ENCODE assay signal across 24 mouse cellular contexts in genomic region chr16:23123104-23123503, GRCm38 (mm10). TPM values are rescaled to one million over a fixed set of nuclear protein-coding genes. Genes with fewer than 3 reads are reported as not detected.
A peak's percentile ranks its signal among the peaks of the same experiment; 100 is the strongest.
DNase-seq lines count a peak whose midpoint lies in the region; ATAC-seq and TF ChIP-seq lines count a peak whose summit lies in the region.
"Had no signal": no experiment of that assay in that cellular context is flagged by ENCODE, and none has a peak within 500 bp of the region (broad histone marks: within the 10 kb centered on the region; RNA-seq: fewer than 3 reads in every experiment).

No protein-coding gene starts in this region.

- peak; percentile 19 for DNase-seq in heart, adult 11 months
- no peak for DNase-seq in heart, embryonic 10.5 days (ENCODE audit: low spot score)
- no peak for DNase-seq in midbrain, postnatal 0 days (ENCODE audit: low spot score)
- DNase-seq in ZHBTc4 (ENCODE audit: low read depth, low spot score): peak; percentile 39
- DNase-seq: adrenal gland, adult 8-10 months; adrenal gland, postnatal 36 days; cerebellum, adult 18-20 months; cerebellum, adult 9-10 months; cerebellum, postnatal 14 days; gastrocnemius, postnatal 25 days; heart, adult 2 months had no signal

- no peak overlapping the region for H3K4me3 ChIP-seq in heart, embryonic 10.5 days
- no peak overlapping the region for H3K4me3 ChIP-seq in midbrain, postnatal 0 days (ENCODE audit: low read depth, low read length)
- no peak overlapping the region for H3K4me3 ChIP-seq in midbrain, embryonic 15.5 days
- H3K4me3 ChIP-seq: forebrain, embryonic 10.5 days; forebrain, embryonic 13.5 days; heart, adult 2 months; hindbrain, embryonic 12.5 days; hindbrain, embryonic 15.5 days had no signal

- no peak overlapping the region for H3K27ac ChIP-seq in heart, embryonic 10.5 days
- H3K27ac ChIP-seq in midbrain, postnatal 0 days (ENCODE audit: low read depth, low read length): no peak overlapping the region
- no peak overlapping the region for H3K27ac ChIP-seq in midbrain, embryonic 15.5 days
- H3K27ac ChIP-seq: forebrain, embryonic 10.5 days; forebrain, embryonic 13.5 days; heart, adult 2 months; hindbrain, embryonic 12.5 days; hindbrain, embryonic 15.5 days had no signal

- no peak overlapping the region for H3K4me2 ChIP-seq in midbrain, postnatal 0 days (ENCODE audit: low read depth, low read length, poor library complexity, severe bottlenecking)
- H3K4me2 ChIP-seq in midbrain, embryonic 15.5 days: no peak overlapping the region
- H3K4me2 ChIP-seq: forebrain, embryonic 13.5 days; heart, embryonic 11.5 days; hindbrain, embryonic 12.5 days; hindbrain, embryonic 15.5 days had no signal

- peak; percentile 16; the same call in 1 of the 2 replicates for TF ChIP-seq CTCF in midbrain, postnatal 0 days (IDR thresholded peaks at IDR 0.05)

- no peak overlapping the region for H3K9ac ChIP-seq in midbrain, postnatal 0 days (replicated peaks; ENCODE audit: low read length, poor library complexity, severe bottlenecking)
- no peak overlapping the region for H3K9ac ChIP-seq in midbrain, embryonic 15.5 days
- H3K9ac ChIP-seq: forebrain, embryonic 13.5 days; hindbrain, embryonic 12.5 days; hindbrain, embryonic 15.5 days had no signal

- peaks cover 9% of the 10 kb centered on the region for H3K4me1 ChIP-seq in heart, embryonic 10.5 days
- H3K4me1 ChIP-seq in midbrain, postnatal 0 days (ENCODE audit: insufficient read depth, low read length): 0 out of 2 replicates have a peak, but pooled peaks cover 4% of the 10 kb centered on the region
- H3K4me1 ChIP-seq in midbrain, embryonic 15.5 days: peaks cover 10% of the 10 kb centered on the region

- WGBS in heart, embryonic 10.5 days: 91% methylated on average over 4 of the region's 4 CpGs
- 96% methylated on average over 4 of the region's 4 CpGs for WGBS in midbrain, postnatal 0 days
- WGBS in midbrain, embryonic 15.5 days: 92% methylated on average over 4 of the region's 4 CpGs

- no peak for ATAC-seq in midbrain, postnatal 0 days (ENCODE audit: low FRiP score)
- ATAC-seq in midbrain, embryonic 15.5 days (replicated peaks): no peak
- no peak for ATAC-seq in activated CD4-positive, CD25-positive, alpha-beta regulatory T cell, adult 4 months
- ATAC-seq: CD4-positive, CD25-positive, alpha-beta regulatory T cell, adult 4 months; forebrain, embryonic 13.5 days; intestine, postnatal 0 days had no signal

- no peaks in the 10 kb centered on the region for H3K9me3 ChIP-seq in heart, embryonic 10.5 days
- H3K9me3 ChIP-seq in midbrain, postnatal 0 days (ENCODE audit: low read length): no peaks in the 10 kb centered on the region
- no peaks in the 10 kb centered on the region for H3K9me3 ChIP-seq in midbrain, embryonic 15.5 days
- H3K9me3 ChIP-seq: forebrain, embryonic 10.5 days; forebrain, embryonic 13.5 days; hindbrain, embryonic 12.5 days; hindbrain, embryonic 15.5 days had no signal

- H3K36me3 ChIP-seq in heart, embryonic 10.5 days: peaks cover 58% of the 10 kb centered on the region
- H3K36me3 ChIP-seq in midbrain, postnatal 0 days (ENCODE audit: insufficient read depth, low read length): no peaks in the 10 kb centered on the region
- peaks cover 6% of the 10 kb centered on the region; the same call in 1 of the 2 replicates for H3K36me3 ChIP-seq in midbrain, embryonic 15.5 days (replicated peaks)

- H3K27me3 ChIP-seq in heart, embryonic 10.5 days (ENCODE audit: insufficient read depth, poor library complexity, severe bottlenecking): no peaks in the 10 kb centered on the region
- no peaks in the 10 kb centered on the region for H3K27me3 ChIP-seq in midbrain, postnatal 0 days (ENCODE audit: insufficient read depth, low read length)
- H3K27me3 ChIP-seq in midbrain, embryonic 15.5 days (replicated peaks): no peaks in the 10 kb centered on the region
- H3K27me3 ChIP-seq: forebrain, embryonic 13.5 days; hindbrain, embryonic 12.5 days; hindbrain, embryonic 15.5 days had no signal

RNA-seq across cellular contexts. Expression of gene Rfc4, which starts 4.4 kb away (rescaled TPM):
- polyA plus RNA-seq in heart, embryonic 10.5 days (2016; fragmentation: Nextera tagmentation; extraction: Ambion mirVana): 134 and 158 TPM in 2 replicates
- total RNA-seq in midbrain, postnatal 0 days (2014; rRNA removed): 8.6 and 10.0 TPM in 2 replicates
- polyA plus RNA-seq in midbrain, postnatal 0 days (2015; fragmentation: Nextera tagmentation; extraction: Ambion mirVana): 20.4 and 22.6 TPM in 2 replicates
- polyA plus RNA-seq in midbrain, embryonic 15.5 days (2015; fragmentation: Nextera tagmentation; extraction: Ambion mirVana): 41.7 and 42.1 TPM in 2 replicates
- 10 to 100 TPM; 51.8 to 68.2 TPM for polyA plus RNA-seq in activated CD4-positive, CD25-positive, alpha-beta regulatory T cell, adult 4 months (2017; shearing (Covaris generic))

RNA-seq across cellular contexts. Expression of gene Eif4a2, which starts 15.9 kb away (rescaled TPM):
- polyA plus RNA-seq in heart, embryonic 10.5 days (2016; fragmentation: Nextera tagmentation; extraction: Ambion mirVana): 163 and 184 TPM in 2 replicates
- 647 and 778 TPM in 2 replicates for total RNA-seq in midbrain, postnatal 0 days (2014; rRNA removed)
- polyA plus RNA-seq in midbrain, postnatal 0 days (2015; fragmentation: Nextera tagmentation; extraction: Ambion mirVana): 291 and 295 TPM in 2 replicates
- 323 and 336 TPM in 2 replicates for polyA plus RNA-seq in midbrain, embryonic 15.5 days (2015; fragmentation: Nextera tagmentation; extraction: Ambion mirVana)
- polyA plus RNA-seq in activated CD4-positive, CD25-positive, alpha-beta regulatory T cell, adult 4 months (2017; shearing (Covaris generic)): 100 to 1,000 TPM; 399 to 481 TPM

RNA-seq across cellular contexts. Expression of gene Adipoq, which starts 23.2 kb away (rescaled TPM):
- 0.14 TPM in 1 of 2 replicates, not detected in the other for polyA plus RNA-seq in heart, embryonic 10.5 days (2016; fragmentation: Nextera tagmentation; extraction: Ambion mirVana)
- not detected in 2 replicates for total RNA-seq in midbrain, postnatal 0 days (2014; rRNA removed)
- not detected in 2 replicates for polyA plus RNA-seq in midbrain, postnatal 0 days (2015; fragmentation: Nextera tagmentation; extraction: Ambion mirVana)
- polyA plus RNA-seq in midbrain, embryonic 15.5 days (2015; fragmentation: Nextera tagmentation; extraction: Ambion mirVana): not detected in 2 replicates
- polyA plus RNA-seq in activated CD4-positive, CD25-positive, alpha-beta regulatory T cell, adult 4 months (2017; shearing (Covaris generic)): not detected
- total RNA-seq: hematopoietic stem cell, adult 5-6 weeks had no signal
- polyA plus RNA-seq: C2C12; CD4-positive, CD25-positive, alpha-beta regulatory T cell, adult 4 months; embryonic facial prominence, embryonic 11.5 days; forebrain, embryonic 10.5 days; forebrain, embryonic 13.5 days; hindbrain, embryonic 12.5 days; hindbrain, embryonic 15.5 days; intestine, embryonic 14.5 days; intestine, postnatal 0 days had no signal

Comparison
In these comparisons a context has a peak if more than half of its experiments do, and no peak if none do; other contexts are left out.
1. DNase-seq: peak in heart, adult 11 months (single experiment) and ZHBTc4 (single experiment); none in heart, embryonic 10.5 days (single experiment) and midbrain, postnatal 0 days (single experiment).